Comparison of ENCODE assay signal across 9 mouse cellular contexts in the genomic region with DNA sequence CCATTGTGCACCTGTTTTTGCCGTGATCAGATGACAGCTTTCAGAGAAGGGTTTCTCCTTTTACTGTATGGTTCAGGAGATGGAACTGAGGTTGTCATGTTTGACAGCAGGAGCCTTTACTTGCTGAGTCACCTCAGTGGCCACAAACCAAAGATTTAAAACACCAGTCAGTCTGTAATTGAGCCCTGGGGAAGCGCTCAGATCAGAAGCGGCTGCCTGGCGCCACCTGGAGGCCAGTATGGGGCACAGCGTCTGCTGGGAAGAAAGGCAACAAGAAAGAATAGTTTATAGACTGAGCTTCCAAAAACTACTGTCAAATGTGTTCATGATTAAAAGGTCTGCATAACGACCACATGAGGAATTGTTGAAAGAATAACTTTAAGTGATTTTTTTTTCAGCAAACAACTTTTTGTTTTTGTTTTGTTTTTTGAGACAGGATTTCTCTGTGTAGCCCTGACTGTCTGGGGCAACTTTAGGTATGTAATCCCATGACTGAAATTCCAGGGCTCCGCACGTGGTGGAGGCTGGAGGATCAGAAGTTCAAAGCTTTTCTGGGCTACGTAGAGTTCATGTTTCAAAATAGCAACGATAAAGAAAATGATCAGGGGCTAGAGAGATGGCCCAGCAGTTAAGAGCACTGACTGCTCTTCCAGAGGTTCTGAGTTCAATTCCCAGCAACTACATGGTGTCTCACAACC. TPM values are rescaled to one million over a fixed set of nuclear protein-coding genes. Genes with fewer than 3 reads are reported as not detected.
DNase-seq lines count a peak whose midpoint lies in the region; ATAC-seq and TF ChIP-seq lines count a peak whose summit lies in the region.
"Had no signal": no experiment of that assay in that cellular context is flagged by ENCODE, and none has a peak within 500 bp of the region (broad histone marks: within the 10 kb centered on the region; RNA-seq: fewer than 3 reads in every experiment).

No protein-coding gene starts in this region.

- intact Hi-C loops in left cerebral cortex, adult 2 months (cut with DNase I) = loop anchor here (2.0 kb wide), 2 partner anchors 32 to 90 kb away; no protein-coding TSS in a partner anchor

- peak; percentile 95 for TF ChIP-seq CTCF in intestine, postnatal 0 days (IDR thresholded peaks at IDR 0.05; ENCODE audit: low read depth)
- peak; percentile 92 for TF ChIP-seq CTCF in G1E (IDR thresholded peaks at IDR 0.05; ENCODE audit: low read depth, low read length)
- peak; percentile 100 for TF ChIP-seq CTCF in left cerebral cortex, adult 2 months (IDR thresholded peaks at IDR 0.05)
- peak; percentile 91 for TF ChIP-seq CTCF in thymus, adult 2 months (IDR thresholded peaks at IDR 0.05; ENCODE audit: borderline replicate concordance, control insufficient read depth, extremely low read depth, insufficient read depth, low read length, poor library complexity)

- DNase-seq in G1E (ENCODE audit: low spot score) = peak; percentile 62
- peak; percentile 73 to 87 for DNase-seq in cerebellum, adult 18-20 months
- DNase-seq in gastrocnemius, adult 8-10 months (ENCODE audit: low spot score in 2 of 2) = peak; percentile 60 to 67
- peak; percentile 55 to 76 for DNase-seq in left cerebral cortex, adult 2 months (ENCODE audit: extremely low spot score in 1 of 2, low spot score in 2 of 2)
- DNase-seq in naive thymus-derived CD4-positive, alpha-beta T cell, adult 2 months (ENCODE audit: low read depth) = peak; percentile 85
- peak; percentile 73 for DNase-seq in thymus, adult 2 months

- WGBS in intestine, postnatal 0 days = 22% methylated on average over 10 of the region's 10 CpGs
- WGBS in intestine, embryonic 15.5 days = 22% methylated on average over 10 of the region's 10 CpGs
- 28% methylated on average over 10 of the region's 10 CpGs for WGBS in thymus, adult 2 months

- no peaks in the 10 kb centered on the region for H3K9me3 ChIP-seq in intestine, postnatal 0 days (ENCODE audit: control insufficient read depth)
- H3K9me3 ChIP-seq in intestine, embryonic 15.5 days = no peaks in the 10 kb centered on the region
- no peaks in the 10 kb centered on the region for H3K9me3 ChIP-seq in G1E (replicated peaks)
- H3K9me3 ChIP-seq: neural tube, embryonic 13.5 days had no signal

- no peak for ATAC-seq in intestine, postnatal 0 days
- ATAC-seq in intestine, embryonic 15.5 days = no peak
- ATAC-seq in G1E (ENCODE audit: extremely low read depth, insufficient number of reproducible peaks, low FRiP score, poor library complexity, severe bottlenecking) = no peak; the same call in 1 of the 2 replicates

- H3K4me1 ChIP-seq in intestine, postnatal 0 days (replicated peaks; ENCODE audit: control insufficient read depth, insufficient read depth, low read length) = no peaks in the 10 kb centered on the region
- H3K4me1 ChIP-seq in intestine, embryonic 15.5 days (replicated peaks) = 0 out of 2 replicates have a peak, but pooled peaks cover 4% of the 10 kb centered on the region
- peaks cover 46% of the 10 kb centered on the region for H3K4me1 ChIP-seq in G1E (ENCODE audit: insufficient read depth, low read depth, low read length)
- peaks cover 19% of the 10 kb centered on the region for H3K4me1 ChIP-seq in thymus, adult 2 months (replicated peaks; ENCODE audit: control insufficient read depth, insufficient read depth, low read length)

- no peak overlapping the region for H3K9ac ChIP-seq in intestine, postnatal 0 days (ENCODE audit: low read depth, low read length)
- no peak overlapping the region for H3K9ac ChIP-seq in intestine, embryonic 15.5 days
- H3K9ac ChIP-seq: neural tube, embryonic 13.5 days had no signal

- peaks cover 25% of the 10 kb centered on the region for H3K27me3 ChIP-seq in intestine, postnatal 0 days (replicated peaks; ENCODE audit: control insufficient read depth, insufficient read depth, low read length)
- H3K27me3 ChIP-seq in intestine, embryonic 15.5 days (replicated peaks) = no peaks in the 10 kb centered on the region
- H3K27me3 ChIP-seq in G1E (ENCODE audit: insufficient read depth, low read length) = peaks cover 26% of the 10 kb centered on the region
- no peaks in the 10 kb centered on the region for H3K27me3 ChIP-seq in thymus, adult 2 months (ENCODE audit: control insufficient read depth, insufficient read depth, low read length)
- H3K27me3 ChIP-seq: neural tube, embryonic 13.5 days had no signal

- no peak overlapping the region for H3K27ac ChIP-seq in intestine, postnatal 0 days (ENCODE audit: low read depth, low read length)
- no peak overlapping the region for H3K27ac ChIP-seq in intestine, embryonic 15.5 days
- H3K27ac ChIP-seq in left cerebral cortex, adult 2 months = no peak overlapping the region
- no peak overlapping the region for H3K27ac ChIP-seq in thymus, adult 2 months (ENCODE audit: control insufficient read depth, insufficient read depth, low read length)
- H3K27ac ChIP-seq: neural tube, embryonic 13.5 days had no signal

- TF ChIP-seq POLR2A in thymus, adult 2 months (IDR thresholded peaks at IDR 0.05; ENCODE audit: control insufficient read depth, extremely low read depth, insufficient read depth, low read length, poor library complexity) = no peak

- H3K4me2 ChIP-seq in intestine, postnatal 0 days (replicated peaks; ENCODE audit: low read depth) = no peak overlapping the region
- H3K4me2 ChIP-seq in intestine, embryonic 15.5 days (replicated peaks) = no peak overlapping the region
- H3K4me2 ChIP-seq: neural tube, embryonic 13.5 days had no signal

- H3K4me3 ChIP-seq in intestine, postnatal 0 days (ENCODE audit: low read depth, low read length) = no peak overlapping the region
- H3K4me3 ChIP-seq in intestine, embryonic 15.5 days (replicated peaks) = no peak overlapping the region
- no peak overlapping the region for H3K4me3 ChIP-seq in G1E (ENCODE audit: low read depth, low read length)
- H3K4me3 ChIP-seq in left cerebral cortex, adult 2 months = no peak overlapping the region
- H3K4me3 ChIP-seq in thymus, adult 2 months (ENCODE audit: control insufficient read depth, insufficient read depth, low read length) = no peak overlapping the region
- H3K4me3 ChIP-seq: neural tube, embryonic 13.5 days had no signal

- H3K36me3 ChIP-seq in intestine, postnatal 0 days (ENCODE audit: control insufficient read depth, insufficient read depth) = no peaks in the 10 kb centered on the region
- H3K36me3 ChIP-seq in intestine, embryonic 15.5 days = no peaks in the 10 kb centered on the region
- H3K36me3 ChIP-seq in G1E (replicated peaks) = peaks cover 26% of the 10 kb centered on the region
- peaks cover 3% of the 10 kb centered on the region; the same call in 1 of the 2 replicates for H3K36me3 ChIP-seq in thymus, adult 2 months (ENCODE audit: control insufficient read depth, insufficient read depth, low read length)
- H3K36me3 ChIP-seq: neural tube, embryonic 13.5 days had no signal

RNA-seq across cellular contexts. Expression of gene Fgf21, which starts 22.0 kb away (rescaled TPM):
- not detected in 2 replicates for polyA plus RNA-seq in intestine, postnatal 0 days (2015; fragmentation: Nextera tagmentation; extraction: Ambion mirVana)
- 0.18 and 0.30 TPM in 2 replicates for polyA plus RNA-seq in intestine, embryonic 15.5 days (2015; fragmentation: Nextera tagmentation; extraction: Ambion mirVana)
- total RNA-seq in G1E (2014; fragmentation: Nextera tagmentation) (not detected in 2 replicates), G1E (2017) (0.16 TPM in 1 of 2 replicates, not detected in the other)
- not detected in 2 replicates for polyA plus RNA-seq in G1E (2012)
- total RNA-seq in gastrocnemius, adult 8-10 months (2022) = not detected
- not detected for total RNA-seq in left cerebral cortex, adult 2 months (2021)
- polyA plus RNA-seq in thymus, adult 2 months (2012; rRNA removed) = 18.9 and 19.2 TPM in 2 replicates
- polyA plus RNA-seq: neural tube, embryonic 13.5 days had no signal

RNA-seq across cellular contexts. Expression of gene Bcat2, which starts 23.3 kb away (rescaled TPM):
- polyA plus RNA-seq in intestine, postnatal 0 days (2015; fragmentation: Nextera tagmentation; extraction: Ambion mirVana) = 17.7 and 18.6 TPM in 2 replicates
- polyA plus RNA-seq in intestine, embryonic 15.5 days (2015; fragmentation: Nextera tagmentation; extraction: Ambion mirVana) = 59.5 and 67.6 TPM in 2 replicates
- 149 and 178 TPM in 2 replicates for total RNA-seq in G1E (2014; fragmentation: Nextera tagmentation)
- total RNA-seq in G1E (2017) = 45.9 and 47.0 TPM in 2 replicates
- 73.1 and 114 TPM in 2 replicates for polyA plus RNA-seq in G1E (2012)
- total RNA-seq in gastrocnemius, adult 8-10 months (2022) = 100 to 1,000 TPM in 1 of 4 experiments, 10 to 100 TPM in 3; 82.2 to 107 (median 91.8) TPM
- total RNA-seq in left cerebral cortex, adult 2 months (2021) = 10 to 100 TPM; 25.4 to 26.2 TPM
- polyA plus RNA-seq in thymus, adult 2 months (2012; rRNA removed) = 140 and 173 TPM in 2 replicates

RNA-seq across cellular contexts. Expression of gene Fut1, which starts 23.8 kb away (rescaled TPM):
- polyA plus RNA-seq in intestine, postnatal 0 days (2015; fragmentation: Nextera tagmentation; extraction: Ambion mirVana) = 0.05 and 0.23 TPM in 2 replicates
- 0.38 and 0.73 TPM in 2 replicates for polyA plus RNA-seq in intestine, embryonic 15.5 days (2015; fragmentation: Nextera tagmentation; extraction: Ambion mirVana)
- total RNA-seq in G1E (2014; fragmentation: Nextera tagmentation) (not detected in 2 replicates), G1E (2017) (0.16 TPM in 1 of 2 replicates, not detected in the other)
- polyA plus RNA-seq in G1E (2012) = not detected in 2 replicates
- total RNA-seq in gastrocnemius, adult 8-10 months (2022) = not detected
- total RNA-seq in left cerebral cortex, adult 2 months (2021) = not detected
- polyA plus RNA-seq in thymus, adult 2 months (2012; rRNA removed) = 4.7 and 5.9 TPM in 2 replicates
- polyA plus RNA-seq: neural tube, embryonic 13.5 days had no signal

RNA-seq across cellular contexts. Expression of gene Izumo1, which starts 28.3 kb away (rescaled TPM):
- 0.08 TPM in 2 replicates for polyA plus RNA-seq in intestine, postnatal 0 days (2015; fragmentation: Nextera tagmentation; extraction: Ambion mirVana)
- 0.13 TPM in 1 of 2 replicates, not detected in the other for polyA plus RNA-seq in intestine, embryonic 15.5 days (2015; fragmentation: Nextera tagmentation; extraction: Ambion mirVana)
- total RNA-seq in G1E (2014; fragmentation: Nextera tagmentation) (0.68 TPM in 1 of 2 replicates, not detected in the other), G1E (2017) (0.05 TPM in 1 of 2 replicates, not detected in the other)
- polyA plus RNA-seq in G1E (2012) = 0.10 and 0.12 TPM in 2 replicates
- total RNA-seq in gastrocnemius, adult 8-10 months (2022) = not detected
- total RNA-seq in left cerebral cortex, adult 2 months (2021) = under 1 TPM in 1 of 2 experiments, not detected in 1; 0.34 TPM
- polyA plus RNA-seq in thymus, adult 2 months (2012; rRNA removed) = 0.45 and 0.75 TPM in 2 replicates

RNA-seq across cellular contexts. Expression of gene Rasip1, which starts 34.0 kb away (rescaled TPM):
- polyA plus RNA-seq in intestine, postnatal 0 days (2015; fragmentation: Nextera tagmentation; extraction: Ambion mirVana) = 5.7 and 6.1 TPM in 2 replicates
- 9.8 and 9.9 TPM in 2 replicates for polyA plus RNA-seq in intestine, embryonic 15.5 days (2015; fragmentation: Nextera tagmentation; extraction: Ambion mirVana)
- total RNA-seq in G1E (2014; fragmentation: Nextera tagmentation) (0.60 and 0.83 TPM in 2 replicates), G1E (2017) (0.06 and 0.11 TPM in 2 replicates)
- 0.90 and 0.95 TPM in 2 replicates for polyA plus RNA-seq in G1E (2012)
- 1 to 10 TPM; 5.1 to 7.0 (median 5.3) TPM for total RNA-seq in gastrocnemius, adult 8-10 months (2022)
- 1 to 10 TPM; 6.1 to 8.0 TPM for total RNA-seq in left cerebral cortex, adult 2 months (2021)
- polyA plus RNA-seq in thymus, adult 2 months (2012; rRNA removed) = 6.3 and 8.6 TPM in 2 replicates

Comparison
In these comparisons a context has a peak if more than half of its experiments do, and no peak if none do; other contexts are left out.
1. RNA of gene Fgf21, which starts 22.0 kb away (polyA plus RNA-seq): 18.9 to 19.2 TPM in thymus, adult 2 months; 0.18 to 0.30 TPM in intestine, embryonic 15.5 days, not detected in intestine, postnatal 0 days and not detected in G1E; every median in the first group is over 10 times any median in the second.
2. Peak in every context shown above with its lines, with median percentiles within 50 percentile points of each other: CTCF ChIP-seq and DNase-seq.